Mouse (Mus musculus) small intestine, adult 2 months (tissue): ENCODE measurements around the gene Nuak1.

Experiments
- CTCF ChIP-seq: fragments of 200-500 bp; IDR thresholded peaks from 2 replicates; pipeline ENCODE4 v1.5.1; 2012; ENCODE audit warnings: low read depth, mild to moderate bottlenecking, control low read depth, inconsistent platforms, low read length, moderate library complexity, mixed read lengths; ENCODE audit not compliant: insufficient replicate concordance, insufficient read length; ENCODE audit errors: extremely low read depth
- POLR2A ChIP-seq: fragments of 200-500 bp; IDR thresholded peaks from 2 replicates; pipeline ENCODE4 v1.6.1; 2012; ENCODE audit warnings: low read depth, mild to moderate bottlenecking, control low read depth, inconsistent platforms, low read length, moderate library complexity

- no peak for TF ChIP-seq CTCF
- TF ChIP-seq POLR2A = no peak
Measured at GRCm38 (mm10) chr10:84456632-84457320, 16.4 kb upstream of the Nuak1 start.
